Mouse (Mus musculus) lung, adult 2 months (tissue): ENCODE data around the gene Dip2a. TPM values are rescaled to one million over a fixed set of nuclear protein-coding genes. Genes with fewer than 3 reads are reported as not detected.

Experiments
- DNase-seq: peaks from one replicate; pipeline ENCODE4 v3.0.0; 2022
- H3K4me1 ChIP-seq: fragments of 200-500 bp; 2 replicates; pipeline ENCODE4 v1.6.1; 2011; ENCODE audit warnings: low read length; ENCODE audit not compliant: control insufficient read depth, insufficient read depth
- H3K4me3 ChIP-seq: fragments of 200-500 bp; replicated peaks from 2 replicates; pipeline ENCODE3; 2011; ENCODE audit warnings: low read depth, mild to moderate bottlenecking, control low read depth, low read length; ENCODE audit errors: extremely low read depth
- CTCF ChIP-seq: fragments of 200-500 bp; IDR thresholded peaks from 2 replicates; pipeline ENCODE4 v1.5.1; 2011; ENCODE audit warnings: mild to moderate bottlenecking, low read length, control low read depth; ENCODE audit not compliant: insufficient read depth
- POLR2A ChIP-seq: fragments of 200-500 bp; IDR thresholded peaks from 2 replicates; pipeline ENCODE4 v1.6.1; 2011; ENCODE audit warnings: low read depth, mild to moderate bottlenecking, control low read depth, low read length, borderline replicate concordance; ENCODE audit errors: extremely low read depth
- WGBS: fragments of 180-500 bp; shearing (Covaris S2); methylation state at CpG from one replicate; pipeline ENCODE4 v1.1.7; 2018; 5-methylcytosine and 5-hydroxymethylcytosine counted together
- polyA plus RNA-seq: library from polyadenylated mRNA; depleted of rRNA; stranded (reverse); fragments of >200 nt; gene quantifications from 2 replicates; pipeline ENCODE4 v1.2.3, GENCODE M21; 2012

The Dip2a gene
- polyA plus RNA-seq, 1 experiment = 25.3 TPM

GRCm38 (mm10) chr10:76357286-76357875 lies 12.3 kb upstream of the Dip2a start:
- DNase-seq = no peak
- no peak overlapping the region for H3K4me3 ChIP-seq
- WGBS = 76% methylated on average over 8 of the region's 8 CpGs
- TF ChIP-seq CTCF (no peak), POLR2A (no peak)
- no peaks in the 10 kb centered on the region for H3K4me1 ChIP-seq

GRCm38 (mm10) chr10:76354974-76355373 lies 9.9 kb upstream of the Dip2a start:
- Histone ChIP-seq H3K4me3 (no peak overlapping the region), H3K4me1 (no peaks in the 10 kb centered on the region)
- 83% methylated on average over 12 of the region's 12 CpGs for WGBS
- TF ChIP-seq POLR2A = no peak
- TF ChIP-seq CTCF = no peak
- no peak for DNase-seq

- H3K4me3 ChIP-seq = no peak overlapping the region
- DNase-seq = no peak
- 96% methylated on average over 12 of the region's 12 CpGs for WGBS
- H3K4me1 ChIP-seq = no peaks in the 10 kb centered on the region
- TF ChIP-seq POLR2A (no peak), CTCF (no peak)
Observed at GRCm38 (mm10) chr10:76353986-76354385, 8.9 kb upstream of the Dip2a start.

GRCm38 (mm10) chr10:76351953-76352352 lies 6.9 kb upstream of the Dip2a start:
- Histone ChIP-seq H3K4me3 (no peak overlapping the region), H3K4me1 (no peaks in the 10 kb centered on the region)
- DNase-seq = no peak
- 48% methylated on average over 7 of the region's 7 CpGs for WGBS
- TF ChIP-seq POLR2A (no peak), CTCF (no peak)

GRCm38 (mm10) chr10:76346589-76346988 lies 1.5 kb upstream of the Dip2a start:
- Histone ChIP-seq H3K4me1 (peaks cover 3% of the 10 kb centered on the region), H3K4me3 (no peak overlapping the region)
- WGBS = 6% methylated on average over 4 of the region's 4 CpGs
- TF ChIP-seq CTCF (0 out of 2 replicates have a peak, but pooled peaks have one; percentile 22), POLR2A (no peak)
- peak; percentile 43 for DNase-seq

GRCm38 (mm10) chr10:76346043-76346491 lies 976 bp upstream of the Dip2a start:
- H3K4me3 ChIP-seq = no peak overlapping the region
- H3K4me1 ChIP-seq = peaks cover 3% of the 10 kb centered on the region
- TF ChIP-seq POLR2A (no peak), CTCF (no peak)
- DNase-seq = peak; percentile 17
- WGBS = 4% methylated on average over 8 of the region's 8 CpGs

- Histone ChIP-seq H3K4me1 (peaks cover 3% of the 10 kb centered on the region), H3K4me3 (peak overlapping the region; percentile 90)
- TF ChIP-seq CTCF = no peak
- no peak for TF ChIP-seq POLR2A
- no peak for DNase-seq
- WGBS = 1% methylated on average over 12 of the region's 12 CpGs
Observed at GRCm38 (mm10) chr10:76345540-76345902, 430 bp upstream of the Dip2a start.

- TF ChIP-seq POLR2A = no peak
- no peak for TF ChIP-seq CTCF
- 41% methylated on average over 4 of the region's 4 CpGs for WGBS
- H3K4me1 ChIP-seq = no peaks in the 10 kb centered on the region
- DNase-seq = no peak
- no peak overlapping the region for H3K4me3 ChIP-seq
Observed at GRCm38 (mm10) chr10:76334350-76334749, 10.7 kb downstream of the Dip2a start.

- TF ChIP-seq POLR2A (no peak), CTCF (no peak)
- DNase-seq = no peak
- 78% methylated on average over 2 of the region's 2 CpGs for WGBS
- no peak overlapping the region for H3K4me3 ChIP-seq
- no peaks in the 10 kb centered on the region for H3K4me1 ChIP-seq
Observed at GRCm38 (mm10) chr10:76332040-76332439, 13.1 kb downstream of the Dip2a start.

- DNase-seq = no peak
- Histone ChIP-seq H3K4me1 (no peaks in the 10 kb centered on the region), H3K4me3 (no peak overlapping the region)
- WGBS = 80% methylated on average over 4 of the region's 4 CpGs
- TF ChIP-seq POLR2A (no peak), CTCF (no peak)
Observed at GRCm38 (mm10) chr10:76329093-76329492, 16.0 kb downstream of the Dip2a start.
